Mouse (Mus musculus): Measurements from ENCODE around the gene Kiz. TPM values are rescaled to one million over a fixed set of nuclear protein-coding genes. Genes with fewer than 3 reads are reported as not detected.

The Kiz gene
- polyA plus RNA-seq, 1 experiment from 2014 or later: 22.3 TPM

DNA sequence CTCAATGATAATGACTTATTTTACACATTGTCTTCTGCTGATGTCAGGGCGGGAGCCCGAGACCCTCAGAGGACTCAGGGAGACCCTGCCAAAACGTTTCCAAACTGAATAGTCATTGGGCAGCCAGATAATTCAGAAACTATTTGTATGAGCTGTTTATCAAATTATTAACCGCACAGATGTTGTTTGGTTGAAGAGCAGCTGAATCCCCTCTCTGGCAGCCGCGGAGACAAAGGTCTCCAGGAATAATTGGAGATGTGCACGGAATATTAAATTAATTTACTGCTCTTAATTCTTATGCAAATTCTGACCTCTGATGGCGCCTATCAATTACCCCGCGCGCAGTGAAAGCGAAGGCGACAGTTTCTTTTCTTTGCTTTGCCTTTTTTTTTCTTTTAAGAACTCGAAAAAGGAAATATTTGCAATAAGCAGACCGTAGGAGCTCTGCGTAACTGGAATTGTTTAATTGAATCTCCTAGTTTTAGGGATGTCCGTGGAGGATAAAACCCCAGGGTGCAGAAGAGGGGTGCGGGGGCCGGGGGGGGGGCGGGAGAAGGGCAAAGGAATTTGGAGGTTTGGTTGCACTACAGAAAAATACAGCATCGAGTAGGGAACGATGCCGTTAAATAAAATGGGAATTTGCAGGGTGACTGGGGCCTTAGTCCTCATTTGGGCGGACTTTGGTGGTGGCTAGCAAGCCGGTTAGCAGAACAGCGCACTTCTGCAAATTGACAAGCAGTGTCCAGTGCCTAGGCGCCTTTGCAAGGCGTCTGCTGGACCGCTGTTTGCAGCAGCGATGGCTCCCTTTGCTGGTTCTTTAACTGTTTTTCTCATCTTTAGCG is 22.2 kb upstream of the Kiz start:
- Histone ChIP-seq H3K27me3 (replicated peaks; ENCODE audit: control insufficient read depth, insufficient read depth, low read length) (peaks cover 73% of the 10 kb centered on the region), H3K36me3 (ENCODE audit: control insufficient read depth, insufficient read depth, low read length) (no peaks in the 10 kb centered on the region), H3K9me3 (ENCODE audit: control insufficient read depth, low read length) (no peaks in the 10 kb centered on the region), H3K4me3 (ENCODE audit: low read depth, low read length) (no peak overlapping the region), H3K4me1 (replicated peaks; ENCODE audit: control insufficient read depth, insufficient read depth, low read length) (no peaks in the 10 kb centered on the region), H3K4me2 (no peak overlapping the region), H3K9ac (ENCODE audit: low read depth, low read length) (no peak overlapping the region), H3K27ac (ENCODE audit: low read depth, low read length) (no peak overlapping the region)
- WGBS: 6% methylated on average over 31 of the region's 31 CpGs
- ATAC-seq (replicated peaks; ENCODE audit: low FRiP score) (no peak), DNase-seq (ENCODE audit: low spot score) (no peak)

DNA sequence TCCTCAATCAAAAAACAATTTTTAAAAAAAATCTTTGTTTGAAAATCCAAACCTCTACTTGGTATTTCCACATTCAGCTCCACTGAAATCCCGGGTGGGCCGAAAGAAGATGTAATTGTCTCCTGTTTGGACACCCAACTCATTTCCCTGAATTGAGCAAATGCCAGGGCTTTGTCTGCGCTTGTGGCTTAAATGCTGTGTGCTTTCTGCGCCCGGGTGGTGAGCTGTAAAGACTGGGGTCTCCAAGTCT is 21.7 kb upstream of the Kiz start:
- no peaks in the 10 kb centered on the region for H3K9me3 ChIP-seq (ENCODE audit: control insufficient read depth, low read length)
- no peak for DNase-seq (ENCODE audit: low spot score)
- no peak overlapping the region for H3K4me3 ChIP-seq (ENCODE audit: low read depth, low read length)
- no peak for ATAC-seq (replicated peaks; ENCODE audit: low FRiP score)
- no peak overlapping the region for H3K9ac ChIP-seq (ENCODE audit: low read depth, low read length)
- peaks cover 79% of the 10 kb centered on the region for H3K27me3 ChIP-seq (replicated peaks; ENCODE audit: control insufficient read depth, insufficient read depth, low read length)
- H3K36me3 ChIP-seq (ENCODE audit: control insufficient read depth, insufficient read depth, low read length): no peaks in the 10 kb centered on the region
- no peak overlapping the region for H3K4me2 ChIP-seq
- no peaks in the 10 kb centered on the region for H3K4me1 ChIP-seq (replicated peaks; ENCODE audit: control insufficient read depth, insufficient read depth, low read length)
- no peak overlapping the region for H3K27ac ChIP-seq (ENCODE audit: low read depth, low read length)
- WGBS: 1% methylated on average over 5 of the region's 5 CpGs

DNA sequence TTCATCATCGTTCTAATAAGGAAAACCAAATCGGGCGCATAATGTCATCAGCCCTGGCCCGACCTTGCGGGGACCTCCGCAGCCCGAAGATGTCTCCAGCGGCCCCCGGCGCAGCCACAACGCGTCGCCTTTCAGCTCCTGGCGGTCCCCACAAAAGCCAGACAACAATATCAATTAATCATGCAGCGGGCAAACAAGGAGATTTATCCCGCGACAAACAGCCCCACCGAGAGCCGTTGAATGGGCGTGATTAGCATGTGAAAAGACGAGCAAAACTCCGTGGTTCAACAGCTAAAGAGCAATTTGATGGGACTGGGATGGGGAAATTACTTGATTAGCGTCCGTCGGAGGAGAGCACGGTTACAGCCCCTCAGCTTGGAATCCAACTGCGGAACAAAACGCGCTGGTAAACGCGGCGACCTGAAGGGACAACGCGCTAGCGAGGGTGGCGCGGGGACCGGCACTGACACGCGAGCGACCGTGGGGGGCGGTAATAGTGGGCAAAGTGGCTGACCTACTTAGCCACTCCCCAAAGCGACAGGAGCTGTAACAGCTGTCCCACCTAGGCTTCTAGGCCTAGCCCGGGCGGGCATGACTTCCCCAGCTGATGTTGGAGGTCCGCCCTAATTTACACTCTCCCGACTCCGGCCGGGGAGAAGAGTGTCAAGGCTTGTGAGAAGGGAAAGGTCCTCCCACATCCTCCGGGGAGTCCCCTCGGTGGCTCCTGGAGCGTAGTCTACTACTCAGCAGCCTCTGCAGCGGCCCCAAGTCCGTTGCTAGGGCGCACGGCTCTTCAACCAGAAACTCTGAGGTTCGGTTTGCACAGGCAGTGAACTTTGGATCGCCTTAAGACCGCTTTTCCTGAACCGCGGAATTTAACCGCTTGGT is 21.1 kb upstream of the Kiz start:
- no peaks in the 10 kb centered on the region for H3K36me3 ChIP-seq (ENCODE audit: control insufficient read depth, insufficient read depth, low read length)
- H3K4me3 ChIP-seq (ENCODE audit: low read depth, low read length): peak overlapping the region; percentile 14
- no peak overlapping the region for H3K27ac ChIP-seq (ENCODE audit: low read depth, low read length)
- no peak overlapping the region for H3K9ac ChIP-seq (ENCODE audit: low read depth, low read length)
- H3K4me2 ChIP-seq: peak overlapping the region; percentile 38
- peaks cover 84% of the 10 kb centered on the region for H3K27me3 ChIP-seq (replicated peaks; ENCODE audit: control insufficient read depth, insufficient read depth, low read length)
- no peaks in the 10 kb centered on the region for H3K9me3 ChIP-seq (ENCODE audit: control insufficient read depth, low read length)
- no peaks in the 10 kb centered on the region for H3K4me1 ChIP-seq (replicated peaks; ENCODE audit: control insufficient read depth, insufficient read depth, low read length)
- ATAC-seq (replicated peaks; ENCODE audit: low FRiP score) (no peak; the same call in 1 of the 2 replicates), DNase-seq (ENCODE audit: low spot score) (peak; percentile 53)
- under 1% methylated on average over 63 of the region's 63 CpGs for WGBS

DNA sequence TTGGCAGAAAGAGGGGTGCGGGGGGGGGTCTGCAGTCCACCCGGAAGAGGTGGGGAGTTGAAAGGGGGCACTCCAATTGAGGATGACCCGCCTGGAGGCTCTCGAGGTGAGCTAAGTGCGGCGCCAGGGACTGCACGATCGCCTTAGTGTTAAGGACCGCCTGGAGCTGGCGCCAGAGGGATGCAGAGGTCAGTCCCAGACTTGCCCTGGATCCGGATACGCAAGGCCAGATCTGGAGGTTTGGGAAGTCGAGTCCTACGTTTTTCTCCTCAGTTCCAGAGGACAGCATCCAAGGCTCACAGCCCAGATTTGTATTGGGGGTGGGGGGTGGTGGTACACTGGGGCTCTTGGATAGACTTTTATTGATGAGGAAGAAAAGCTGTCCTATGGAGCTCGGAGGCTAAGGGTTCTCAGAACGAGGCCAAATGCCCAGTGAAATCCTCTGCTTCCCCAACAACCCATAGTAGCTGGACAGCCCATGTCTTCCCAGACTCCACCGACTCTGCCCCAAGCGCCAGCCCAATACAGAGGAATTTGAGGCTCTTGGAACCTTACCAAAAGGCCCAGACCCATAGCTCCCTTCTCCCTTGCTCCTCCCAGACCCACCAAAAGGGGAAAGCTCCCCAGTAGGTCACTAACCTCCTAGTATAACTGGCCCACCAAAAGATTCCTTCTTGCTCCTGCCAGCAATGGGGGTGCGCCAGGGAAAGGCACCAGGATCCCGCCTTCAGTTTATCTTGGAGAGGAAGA is 20.2 kb upstream of the Kiz start:
- no peak overlapping the region for H3K27ac ChIP-seq (ENCODE audit: low read depth, low read length)
- no peaks in the 10 kb centered on the region for H3K4me1 ChIP-seq (replicated peaks; ENCODE audit: control insufficient read depth, insufficient read depth, low read length)
- ATAC-seq (replicated peaks; ENCODE audit: low FRiP score) (no peak; the same call in 1 of the 2 replicates), DNase-seq (ENCODE audit: low spot score) (no peak)
- H3K4me2 ChIP-seq: peak overlapping the region; percentile 38; the same call in 1 of the 2 replicates
- no peaks in the 10 kb centered on the region for H3K9me3 ChIP-seq (ENCODE audit: control insufficient read depth, low read length)
- H3K27me3 ChIP-seq (replicated peaks; ENCODE audit: control insufficient read depth, insufficient read depth, low read length): peaks cover 89% of the 10 kb centered on the region
- no peaks in the 10 kb centered on the region for H3K36me3 ChIP-seq (ENCODE audit: control insufficient read depth, insufficient read depth, low read length)
- peak overlapping the region; percentile 14; the same call in 1 of the 2 replicates for H3K4me3 ChIP-seq (ENCODE audit: low read depth, low read length)
- WGBS: 4% methylated on average over 20 of the region's 20 CpGs
- no peak overlapping the region for H3K9ac ChIP-seq (ENCODE audit: low read depth, low read length)

DNA sequence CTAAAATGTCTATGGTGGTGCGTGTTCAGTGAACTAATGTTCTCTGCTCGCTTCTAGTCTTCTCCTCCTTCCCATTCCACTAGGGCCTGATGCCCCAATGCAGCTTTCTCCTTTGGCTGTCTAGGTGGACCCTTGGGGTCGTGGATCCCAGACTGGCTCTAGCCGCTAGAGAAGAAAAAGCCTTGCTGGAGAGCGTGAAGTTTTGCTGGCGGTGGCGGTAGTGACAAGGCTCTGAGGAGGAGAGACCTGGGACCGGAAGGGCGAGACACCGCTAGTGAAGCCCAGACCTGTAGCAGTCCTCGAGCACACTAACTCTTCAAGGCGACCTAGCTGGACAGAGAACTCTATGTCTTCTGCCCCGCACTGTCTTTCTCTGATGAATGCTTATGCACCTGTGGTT is 19.4 kb upstream of the Kiz start:
- Histone ChIP-seq H3K27me3 (replicated peaks; ENCODE audit: control insufficient read depth, insufficient read depth, low read length) (peaks cover 93% of the 10 kb centered on the region), H3K36me3 (ENCODE audit: control insufficient read depth, insufficient read depth, low read length) (no peaks in the 10 kb centered on the region), H3K9ac (ENCODE audit: low read depth, low read length) (no peak overlapping the region), H3K4me3 (ENCODE audit: low read depth, low read length) (no peak overlapping the region), H3K9me3 (ENCODE audit: control insufficient read depth, low read length) (no peaks in the 10 kb centered on the region), H3K4me2 (no peak overlapping the region), H3K27ac (ENCODE audit: low read depth, low read length) (no peak overlapping the region), H3K4me1 (replicated peaks; ENCODE audit: control insufficient read depth, insufficient read depth, low read length) (no peaks in the 10 kb centered on the region)
- DNase-seq (ENCODE audit: low spot score) (no peak), ATAC-seq (replicated peaks; ENCODE audit: low FRiP score) (no peak)
- under 1% methylated on average over 13 of the region's 13 CpGs for WGBS

DNA sequence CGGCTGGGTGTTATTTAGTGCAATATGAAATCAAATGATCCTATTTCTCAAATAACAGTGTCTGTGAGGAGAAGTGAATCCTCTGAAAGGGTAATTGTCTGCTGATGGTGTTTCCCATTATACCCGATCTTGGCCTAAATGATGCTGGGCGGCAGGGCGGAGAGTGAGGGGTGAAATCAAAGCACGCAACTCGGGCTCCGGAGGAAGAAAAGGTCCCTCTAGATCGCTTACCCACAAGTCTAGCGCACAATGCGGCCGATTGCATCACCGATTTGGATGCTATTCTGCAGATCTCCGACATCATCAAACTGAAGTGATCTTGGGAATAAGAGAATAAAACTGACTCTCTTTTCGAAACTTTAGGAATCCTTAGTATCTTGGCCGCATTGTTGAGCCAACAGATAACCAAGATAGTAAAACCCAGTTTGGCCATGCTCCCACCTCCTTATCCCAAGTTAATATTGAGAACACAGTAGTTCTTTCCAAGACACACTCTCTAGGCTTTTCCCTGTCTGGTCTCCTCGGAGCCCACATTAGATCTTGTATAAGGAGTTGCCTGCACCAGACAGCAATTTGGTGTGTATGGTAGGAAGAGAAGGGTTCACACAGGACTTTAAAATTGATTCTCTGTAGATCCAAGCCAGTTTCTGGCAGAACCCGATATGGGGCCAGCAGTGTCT is 18.7 kb upstream of the Kiz start:
- no peaks in the 10 kb centered on the region for H3K9me3 ChIP-seq (ENCODE audit: control insufficient read depth, low read length)
- 10% methylated on average over 17 of the region's 17 CpGs for WGBS
- no peak overlapping the region for H3K4me2 ChIP-seq
- no peaks in the 10 kb centered on the region for H3K4me1 ChIP-seq (replicated peaks; ENCODE audit: control insufficient read depth, insufficient read depth, low read length)
- DNase-seq (ENCODE audit: low spot score): no peak
- H3K27ac ChIP-seq (ENCODE audit: low read depth, low read length): no peak overlapping the region
- no peak for ATAC-seq (replicated peaks; ENCODE audit: low FRiP score)
- H3K27me3 ChIP-seq (replicated peaks; ENCODE audit: control insufficient read depth, insufficient read depth, low read length): peaks cover 97% of the 10 kb centered on the region
- no peaks in the 10 kb centered on the region for H3K36me3 ChIP-seq (ENCODE audit: control insufficient read depth, insufficient read depth, low read length)
- H3K4me3 ChIP-seq (ENCODE audit: low read depth, low read length): no peak overlapping the region
- no peak overlapping the region for H3K9ac ChIP-seq (ENCODE audit: low read depth, low read length)

DNA sequence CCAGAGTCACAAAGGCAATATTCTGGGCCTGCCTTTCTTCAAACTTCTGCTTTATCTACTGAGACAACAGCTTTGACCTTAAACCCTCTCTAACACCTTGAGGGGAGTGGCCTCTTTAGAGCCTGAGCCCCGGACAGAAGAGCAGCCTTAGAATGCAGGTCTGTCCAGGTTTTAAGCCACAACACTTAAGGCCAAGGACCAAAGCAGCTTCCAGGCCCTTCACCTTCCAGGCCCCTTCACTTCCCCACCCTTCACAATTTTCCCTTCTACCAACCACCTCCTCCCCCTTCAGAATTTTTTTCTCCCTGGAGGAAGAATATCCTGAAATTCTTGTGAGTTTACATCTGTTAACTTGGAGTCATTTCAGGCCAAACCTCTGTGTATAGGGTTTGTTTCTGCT is 18.0 kb upstream of the Kiz start:
- 5% methylated on average over 1 of the region's 1 CpGs for WGBS
- DNase-seq (ENCODE audit: low spot score): no peak

DNA sequence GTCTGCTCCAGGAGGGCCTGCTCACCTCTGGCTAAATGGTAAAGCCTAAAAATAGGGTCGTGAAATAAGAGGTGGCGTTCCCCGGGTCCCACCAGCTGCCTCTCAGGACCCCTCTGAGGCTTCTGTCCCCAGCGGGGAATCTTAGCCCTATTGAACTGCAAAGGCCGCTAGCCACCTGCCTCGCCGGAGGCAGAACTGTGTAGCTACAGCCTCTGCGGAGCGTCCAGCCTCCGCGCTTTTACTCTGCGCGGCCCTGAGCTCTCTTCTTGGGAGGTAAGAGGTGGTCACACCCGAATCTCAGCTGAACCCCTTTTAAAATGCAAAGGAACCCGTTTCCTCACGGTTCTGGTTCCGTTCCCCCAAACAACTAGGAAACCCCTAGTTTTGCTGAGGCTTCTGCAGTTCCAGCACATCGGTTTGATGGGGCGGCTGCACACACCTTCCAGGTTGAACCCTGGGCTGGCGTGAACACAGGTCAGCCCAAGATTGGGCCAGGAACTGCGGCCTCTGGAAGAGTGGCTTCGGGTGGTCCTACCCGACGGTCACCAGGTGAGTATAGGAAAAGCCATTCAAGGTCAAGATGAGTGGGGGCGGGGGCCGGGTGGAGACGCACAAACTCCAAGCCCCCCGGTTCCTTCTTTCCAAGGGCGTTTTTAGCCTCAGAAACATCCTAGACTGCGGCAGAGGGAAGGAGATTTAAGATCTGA is 16.9 kb upstream of the Kiz start:
- Histone ChIP-seq H3K36me3 (ENCODE audit: control insufficient read depth, insufficient read depth, low read length) (no peaks in the 10 kb centered on the region), H3K9me3 (ENCODE audit: control insufficient read depth, low read length) (no peaks in the 10 kb centered on the region), H3K9ac (ENCODE audit: low read depth, low read length) (no peak overlapping the region), H3K4me1 (replicated peaks; ENCODE audit: control insufficient read depth, insufficient read depth, low read length) (no peaks in the 10 kb centered on the region), H3K27me3 (replicated peaks; ENCODE audit: control insufficient read depth, insufficient read depth, low read length) (peaks cover 85% of the 10 kb centered on the region), H3K27ac (ENCODE audit: low read depth, low read length) (no peak overlapping the region), H3K4me3 (ENCODE audit: low read depth, low read length) (no peak overlapping the region), H3K4me2 (no peak overlapping the region)
- DNase-seq (ENCODE audit: low spot score) (no peak), ATAC-seq (replicated peaks; ENCODE audit: low FRiP score) (no peak)
- 4% methylated on average over 30 of the region's 30 CpGs for WGBS

More for the DNA sequence above, 18.0 kb upstream of the Kiz start:
- peaks cover 92% of the 10 kb centered on the region for H3K27me3 ChIP-seq (replicated peaks; ENCODE audit: control insufficient read depth, insufficient read depth, low read length)
- H3K9ac ChIP-seq (ENCODE audit: low read depth, low read length): no peak overlapping the region
- no peaks in the 10 kb centered on the region for H3K9me3 ChIP-seq (ENCODE audit: control insufficient read depth, low read length)
- no peak for ATAC-seq (replicated peaks; ENCODE audit: low FRiP score)
- H3K36me3 ChIP-seq (ENCODE audit: control insufficient read depth, insufficient read depth, low read length): no peaks in the 10 kb centered on the region
- H3K4me1 ChIP-seq (replicated peaks; ENCODE audit: control insufficient read depth, insufficient read depth, low read length): no peaks in the 10 kb centered on the region
- H3K27ac ChIP-seq (ENCODE audit: low read depth, low read length): no peak overlapping the region
- no peak overlapping the region for H3K4me2 ChIP-seq
- H3K4me3 ChIP-seq (ENCODE audit: low read depth, low read length): no peak overlapping the region

Measured in liver, embryonic 11.5 days (tissue).